Mouse (Mus musculus) urinary bladder, postnatal 4 days (tissue): ENCODE measurements around the gene Mea1.
A peak's percentile ranks its signal among the peaks of the same experiment; 100 is the strongest.

Source experiments
- DNase-seq, 2 experiments: peaks; one replicate each; pipeline ENCODE4 v3.0.0; 2021 to 2022; ENCODE audit warnings: low spot score in 2 of 2

The Mea1 gene

GRCm38 (mm10) chr17:46704887-46705835 lies 26.6 kb downstream of the Mea1 start, which contains the start of gene Ppp2r5d:
Ppp2r5d (minus strand) TSS chr17:46705111.
- DNase-seq = peak; percentile 95

GRCm38 (mm10) chr17:46706375-46707089 lies 27.9 kb downstream of the Mea1 start:
- DNase-seq = no peak

- peak; percentile 90 to 95 for DNase-seq
Observed at GRCm38 (mm10) chr17:46710959-46711597, 32.5 kb downstream of the Mea1 start, which contains the start of gene Pex6. Pex6 (plus strand) TSS chr17:46711463.

DNA sequence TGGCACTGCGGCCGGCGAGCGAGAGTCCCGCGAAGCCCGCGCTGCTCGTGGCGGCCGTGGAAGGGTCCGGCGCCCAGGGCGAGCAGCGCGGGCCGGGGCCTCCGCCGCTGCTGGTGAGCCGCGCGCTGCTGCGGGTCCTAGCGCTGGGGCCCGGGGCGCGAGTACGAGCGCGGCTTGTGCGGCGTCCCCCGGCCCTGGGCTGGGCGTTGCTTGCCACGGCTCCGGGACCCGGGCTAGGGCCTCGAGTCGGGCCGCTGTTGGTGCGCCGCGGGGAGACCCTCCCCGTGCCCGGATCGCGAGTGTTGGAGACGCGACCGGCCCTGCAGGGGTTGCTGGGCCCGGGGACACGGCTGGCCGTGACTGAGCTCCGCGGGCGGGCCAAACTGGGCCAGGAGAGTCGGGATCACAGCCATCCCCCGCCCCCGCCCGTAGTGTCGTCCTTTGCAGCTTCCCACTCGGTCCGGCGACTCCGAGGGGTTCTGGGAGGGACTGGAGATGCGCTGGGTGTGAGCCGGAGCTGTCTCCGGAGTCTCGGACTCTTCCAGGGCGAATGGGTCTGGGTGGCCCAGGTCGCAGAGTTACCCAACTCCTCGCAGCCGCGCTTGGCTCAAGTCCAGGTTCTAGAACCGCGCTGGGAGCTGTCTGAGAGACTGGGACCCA lies 33.1 kb downstream of the Mea1 start:
- peak; percentile 31 to 73 for DNase-seq

DNA sequence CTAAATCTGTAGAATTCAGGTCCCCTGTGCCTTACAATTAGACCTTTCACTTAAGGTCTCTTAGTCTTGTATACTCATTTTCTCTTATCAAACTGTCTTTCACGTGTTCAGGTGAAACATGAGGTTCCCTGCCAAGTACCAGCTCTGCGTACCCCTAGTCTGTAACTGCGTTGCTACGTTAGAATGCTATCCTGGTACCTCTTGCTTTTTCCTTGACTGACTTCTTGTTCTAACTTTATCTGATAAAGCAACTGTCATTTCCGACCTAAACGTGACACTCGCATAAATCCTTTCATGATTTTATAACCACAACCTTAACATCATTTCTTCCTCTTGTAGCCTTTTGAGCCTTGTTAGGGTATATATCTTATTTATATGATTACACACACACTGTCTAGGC lies 33.8 kb downstream of the Mea1 start:
- no peak for DNase-seq

DNA sequence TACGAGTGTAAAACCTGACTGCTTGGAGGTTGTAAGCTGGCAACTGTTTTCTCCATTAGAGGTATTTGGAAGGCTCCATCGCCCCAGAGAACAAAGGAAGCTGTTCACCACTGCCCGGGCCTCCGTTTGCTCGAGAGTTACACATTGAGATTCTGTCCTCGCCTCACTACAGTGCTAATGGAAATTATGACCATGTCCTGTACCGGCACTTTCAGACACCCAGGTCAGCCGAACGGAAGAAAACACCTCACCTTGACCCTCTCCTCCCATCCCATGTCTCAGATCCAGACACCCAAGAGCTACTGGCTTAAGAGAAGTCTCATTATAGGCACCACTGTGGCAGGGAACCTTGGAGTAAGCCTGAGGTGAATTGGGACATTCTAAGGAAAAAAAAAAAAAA lies 35.3 kb downstream of the Mea1 start:
- no peak for DNase-seq

GRCm38 (mm10) chr17:46714756-46715481 lies 36.3 kb downstream of the Mea1 start:
- no peak for DNase-seq

DNA sequence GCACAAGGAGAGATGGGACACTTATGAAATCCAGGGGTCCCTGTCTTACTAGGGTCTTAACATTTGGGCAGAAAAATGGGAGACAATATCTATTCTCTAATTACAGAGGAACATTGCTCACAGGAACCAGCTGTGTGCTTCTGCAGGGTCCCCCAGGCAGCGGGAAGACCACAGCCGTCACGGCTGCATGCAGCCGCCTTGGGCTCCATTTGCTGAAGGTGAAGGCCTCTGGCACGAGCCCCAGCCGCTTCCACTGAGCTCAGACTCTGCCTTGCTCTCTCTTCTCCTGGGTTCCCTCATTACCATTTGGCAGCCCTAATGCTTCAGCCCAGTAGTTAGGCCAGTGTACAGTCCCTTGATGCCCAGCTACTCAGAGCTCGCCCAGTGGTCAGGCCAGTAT lies 42.5 kb downstream of the Mea1 start:
- no peak for DNase-seq

- no peak for DNase-seq
Observed at GRCm38 (mm10) chr17:46724477-46725084, 46.0 kb downstream of the Mea1 start.

- DNase-seq = no peak
Observed at GRCm38 (mm10) chr17:46725273-46725672, 46.7 kb downstream of the Mea1 start.

GRCm38 (mm10) chr17:46725731-46726645 lies 47.4 kb downstream of the Mea1 start:
- DNase-seq = no peak

- DNase-seq = no peak
Observed at GRCm38 (mm10) chr17:46727271-46727670, 48.7 kb downstream of the Mea1 start.

DNA sequence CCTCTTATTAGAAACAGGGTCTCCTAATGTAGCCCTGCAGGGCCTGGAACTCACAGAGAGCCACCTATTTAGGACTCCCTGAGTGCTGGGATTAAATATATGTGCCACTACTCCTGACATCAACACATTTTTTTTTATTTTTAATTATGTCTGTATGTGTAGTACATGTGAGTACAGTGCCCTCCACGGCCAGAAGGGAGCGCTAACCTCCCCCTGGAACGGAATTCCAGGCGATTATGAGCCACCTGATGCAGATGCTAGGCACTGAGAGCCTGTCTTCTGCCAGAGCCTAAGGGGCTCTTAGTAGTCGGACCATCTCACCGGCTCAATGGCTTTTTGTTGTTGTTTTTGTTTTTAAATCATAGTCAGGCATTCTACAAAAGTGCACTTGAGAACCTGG lies 49.4 kb downstream of the Mea1 start:
- no peak for DNase-seq

DNA sequence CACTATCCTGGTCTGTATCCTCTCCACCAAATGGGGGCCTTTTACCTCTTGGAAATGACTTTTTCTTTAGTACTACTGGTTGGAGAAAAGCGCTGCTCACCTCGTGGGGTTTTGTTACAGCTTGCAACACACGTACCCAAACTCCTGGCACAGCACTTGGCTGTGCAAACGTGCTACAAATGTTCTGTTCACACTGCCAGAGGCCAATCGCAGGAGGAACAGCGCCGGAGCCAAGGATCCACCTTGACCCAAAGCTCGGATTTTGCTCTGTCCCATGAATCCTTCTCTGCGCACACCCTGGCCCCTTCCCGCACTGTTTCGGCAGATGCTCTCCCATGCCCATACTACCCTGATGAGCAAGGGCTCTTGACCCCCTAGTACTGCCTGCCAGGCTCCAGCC lies 49.9 kb downstream of the Mea1 start:
- no peak for DNase-seq

DNA sequence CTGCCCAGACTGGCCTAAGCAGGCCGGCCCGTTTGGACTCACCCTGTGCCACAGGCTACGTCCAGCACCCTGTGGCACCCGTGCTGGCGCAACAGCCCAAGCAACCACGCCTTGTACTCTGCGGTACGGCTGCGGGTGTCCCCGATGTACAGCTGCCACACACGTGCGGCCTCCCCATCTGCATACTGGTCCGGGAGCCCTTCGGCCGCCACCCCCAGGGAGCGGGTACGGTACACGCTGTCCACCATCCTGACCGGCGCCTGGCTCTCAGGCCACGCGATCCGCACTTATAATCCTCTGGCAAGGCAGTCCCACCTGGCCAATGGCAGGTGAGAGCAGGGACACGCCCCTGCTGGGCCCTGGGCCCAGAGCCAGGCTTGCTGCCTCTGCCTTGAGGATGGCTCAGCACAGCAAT lies 50.3 kb downstream of the Mea1 start, which contains the start of gene Gnmt:
Gene Gnmt, minus strand, starts transcription at position 265 of the 415 bp plus-strand sequence.
- DNase-seq = no peak
